Mouse (Mus musculus) erythroblast, embryonic 14.5 days (primary cell): ENCODE data around the gene Grk2. TPM values are rescaled to one million over a fixed set of nuclear protein-coding genes. Genes with fewer than 3 reads are reported as not detected.

Experiments used
- H3K27me3 ChIP-seq: 2 replicates; pipeline ENCODE4 v1.6.1; 2012; ENCODE audit warnings: inconsistent platforms; ENCODE audit not compliant: control insufficient read depth
- H3K36me3 ChIP-seq: 2 replicates; pipeline ENCODE4 v1.6.1; 2012; ENCODE audit warnings: mild to moderate bottlenecking, inconsistent platforms; ENCODE audit not compliant: control insufficient read depth
- H3K4me1 ChIP-seq: 2 replicates; pipeline ENCODE4 v1.6.1; 2012; ENCODE audit warnings: inconsistent platforms; ENCODE audit not compliant: control insufficient read depth
- H3K4me3 ChIP-seq: replicated peaks from 2 replicates; pipeline ENCODE3; 2012; ENCODE audit warnings: moderate library complexity, mild to moderate bottlenecking, inconsistent platforms
- H3K9me3 ChIP-seq: 2 replicates; pipeline ENCODE4 v1.6.1; 2012; ENCODE audit warnings: low read length, inconsistent platforms, mixed read lengths; ENCODE audit not compliant: control insufficient read depth
- GATA1 ChIP-seq: IDR thresholded peaks from 2 replicates; pipeline ENCODE4 v1.6.1; 2012; ENCODE audit warnings: low read length, inconsistent platforms, mixed read lengths
- TAL1 ChIP-seq: IDR thresholded peaks from 3 replicates; pipeline ENCODE4 v1.6.1; 2012; ENCODE audit warnings: low read length, inconsistent platforms, mixed read lengths
- polyA plus RNA-seq: library from polyadenylated mRNA; stranded (reverse); fragments of >175 nt; gene quantifications from 2 replicates; pipeline ENCODE4 v1.2.3, GENCODE M21; 2012

The Grk2 gene
- polyA plus RNA-seq, 1 experiment, result 22.2 TPM

DNA sequence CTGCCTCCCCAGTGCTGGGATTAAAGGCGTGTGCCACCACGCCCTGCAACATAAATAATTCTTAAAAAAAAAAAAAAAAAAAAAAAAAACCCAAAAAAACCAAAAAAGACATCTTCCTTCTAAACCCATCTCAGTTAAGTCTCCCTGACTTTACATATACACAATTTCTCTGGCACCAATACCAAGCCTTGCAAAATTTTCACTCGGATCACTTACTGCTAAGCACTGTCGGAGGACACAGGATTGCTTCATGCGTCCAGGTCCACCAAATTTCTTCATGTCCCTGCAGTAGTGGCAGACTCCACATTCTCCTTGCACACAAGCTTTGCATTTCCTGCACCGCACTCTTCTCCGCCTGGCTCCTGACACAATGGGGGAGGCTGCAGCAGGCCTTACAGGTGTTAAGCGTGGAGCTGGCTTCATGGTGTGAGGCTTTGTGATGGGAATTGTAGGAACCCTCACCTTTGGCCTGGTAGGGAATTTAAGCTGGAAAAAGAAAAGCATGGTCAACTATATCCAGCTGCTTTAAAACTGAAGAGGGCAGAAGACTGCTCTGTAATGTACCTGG is 22.8 kb upstream of the Grk2 start:
- TF ChIP-seq TAL1 (no peak), GATA1 (no peak)
- Histone ChIP-seq H3K27me3 (no peaks in the 10 kb centered on the region), H3K4me1 (peaks cover 21% of the 10 kb centered on the region), H3K9me3 (no peaks in the 10 kb centered on the region), H3K36me3 (peaks cover 86% of the 10 kb centered on the region), H3K4me3 (no peak overlapping the region)

DNA sequence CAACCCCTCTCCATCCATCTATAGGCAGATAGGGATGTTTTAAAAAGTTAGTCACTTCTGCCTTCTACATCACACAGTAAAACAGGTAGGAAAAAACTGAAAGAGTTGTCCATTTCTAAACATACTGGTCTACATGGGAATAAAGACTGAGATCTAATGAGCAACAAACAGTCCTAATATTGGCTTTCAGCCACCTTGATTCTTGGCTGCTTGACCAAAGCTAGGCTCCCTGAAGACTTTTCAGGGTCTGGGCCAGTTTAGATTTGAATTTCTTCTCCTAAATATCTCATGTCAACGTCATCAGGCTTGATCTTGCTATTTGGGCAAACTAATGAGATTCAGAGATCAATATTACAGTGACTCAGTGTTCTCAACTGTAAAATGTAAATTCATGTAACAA is 20.9 kb upstream of the Grk2 start:
- TF ChIP-seq TAL1, result no peak
- TF ChIP-seq GATA1, result no peak
- Histone ChIP-seq H3K36me3 (peaks cover 98% of the 10 kb centered on the region), H3K4me1 (peaks cover 2% of the 10 kb centered on the region)

DNA sequence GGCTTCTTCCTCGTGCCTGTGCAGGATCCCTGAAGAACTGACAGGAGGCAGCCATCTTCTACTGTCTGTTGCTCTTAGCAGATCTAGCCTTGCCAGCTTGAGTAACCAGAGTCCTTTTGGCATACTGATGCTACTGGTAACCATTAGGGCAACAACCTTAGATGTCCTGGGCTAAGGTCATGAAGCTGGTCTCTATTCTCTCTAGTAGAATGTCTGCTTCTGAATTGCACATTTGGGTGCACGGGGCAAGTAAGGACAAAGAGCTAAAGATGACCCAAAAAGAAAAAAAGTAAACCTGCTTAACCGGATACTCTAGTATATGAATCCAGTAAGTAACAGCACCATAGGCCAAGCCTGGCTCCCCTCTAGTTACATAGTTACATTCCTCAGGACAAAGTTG is 20.1 kb upstream of the Grk2 start:
- Histone ChIP-seq H3K36me3 (peaks cover 96% of the 10 kb centered on the region), H3K9me3 (no peaks in the 10 kb centered on the region), H3K27me3 (no peaks in the 10 kb centered on the region), H3K4me3 (no peak overlapping the region), H3K4me1 (no peaks in the 10 kb centered on the region)
- TF ChIP-seq TAL1 (no peak), GATA1 (no peak)

More for the DNA sequence above, 20.9 kb upstream of the Grk2 start:
- Histone ChIP-seq H3K27me3 (no peaks in the 10 kb centered on the region), H3K9me3 (no peaks in the 10 kb centered on the region), H3K4me3 (no peak overlapping the region)

DNA sequence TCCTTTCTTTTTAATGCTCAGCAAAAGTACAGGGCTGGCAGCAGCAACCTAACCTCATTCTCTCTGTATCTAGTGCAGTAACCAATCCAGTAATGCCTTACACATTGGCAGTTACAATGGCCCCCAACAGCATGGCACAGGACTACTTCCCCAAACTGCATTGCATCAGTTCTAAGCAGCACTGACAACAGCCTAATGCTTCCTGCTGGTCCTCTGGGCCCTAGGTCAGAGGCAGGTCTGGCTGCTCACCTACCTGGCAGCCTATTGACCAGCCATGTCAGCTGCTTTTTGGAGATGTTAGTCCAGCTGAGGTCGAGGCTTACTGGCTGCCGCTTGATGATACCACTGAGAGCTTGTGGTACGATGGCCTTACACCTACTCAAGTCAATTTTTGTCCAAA is 16.1 kb upstream of the Grk2 start:
- H3K9me3 ChIP-seq, result no peaks in the 10 kb centered on the region
- no peaks in the 10 kb centered on the region for H3K27me3 ChIP-seq
- H3K4me3 ChIP-seq, result no peak overlapping the region
- H3K36me3 ChIP-seq, result peaks cover 98% of the 10 kb centered on the region
- no peak for TF ChIP-seq TAL1
- TF ChIP-seq GATA1, result no peak
- H3K4me1 ChIP-seq, result peaks cover 7% of the 10 kb centered on the region; the same call in 1 of the 2 replicates

DNA sequence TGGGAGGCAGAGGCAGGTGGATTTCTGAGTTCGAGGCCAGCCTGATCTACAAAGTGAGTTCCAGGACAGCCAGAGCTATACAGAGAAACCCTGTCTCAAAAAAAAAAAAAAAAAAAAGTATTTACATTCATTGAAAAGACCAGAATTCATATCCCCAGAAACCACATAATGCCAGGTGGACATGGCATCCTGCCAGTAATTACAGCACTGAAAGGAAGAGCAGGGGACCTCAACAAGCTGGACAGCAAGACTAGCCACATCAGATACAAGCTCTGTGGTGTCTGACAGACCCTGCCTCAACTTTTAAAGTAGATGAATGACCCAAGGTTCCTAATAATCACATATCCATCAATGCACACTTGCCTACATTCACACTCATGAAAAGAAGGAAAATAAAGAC is 15.6 kb upstream of the Grk2 start:
- no peaks in the 10 kb centered on the region for H3K9me3 ChIP-seq
- H3K4me3 ChIP-seq, result no peak overlapping the region
- H3K27me3 ChIP-seq, result no peaks in the 10 kb centered on the region
- TF ChIP-seq GATA1, result no peak
- TF ChIP-seq TAL1, result no peak
- H3K4me1 ChIP-seq, result peaks cover 7% of the 10 kb centered on the region; the same call in 1 of the 2 replicates
- H3K36me3 ChIP-seq, result peaks cover 98% of the 10 kb centered on the region

DNA sequence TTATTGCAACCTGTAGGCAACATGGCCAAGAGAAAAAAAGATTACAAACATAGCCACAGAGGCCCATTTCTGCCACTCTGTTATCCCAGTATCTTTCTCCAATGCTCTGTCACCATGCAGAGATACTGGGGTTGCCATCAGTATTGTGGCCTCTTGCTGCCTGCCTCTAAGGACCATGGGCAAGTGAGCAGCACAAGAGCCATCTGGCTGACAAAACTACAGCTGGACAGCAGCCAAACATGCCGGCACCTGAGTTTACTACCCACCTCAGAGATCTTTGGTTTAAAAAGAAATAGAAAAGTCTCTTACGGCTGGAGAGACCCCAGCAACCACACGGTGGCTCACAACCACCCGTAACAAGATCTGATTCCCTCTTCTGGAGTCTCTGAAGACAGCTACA is 13.2 kb upstream of the Grk2 start:
- Histone ChIP-seq H3K9me3 (no peaks in the 10 kb centered on the region), H3K4me1 (peaks cover 7% of the 10 kb centered on the region; the same call in 1 of the 2 replicates), H3K36me3 (peaks cover 86% of the 10 kb centered on the region), H3K4me3 (no peak overlapping the region), H3K27me3 (no peaks in the 10 kb centered on the region)
- no peak for TF ChIP-seq GATA1
- no peak for TF ChIP-seq TAL1

DNA sequence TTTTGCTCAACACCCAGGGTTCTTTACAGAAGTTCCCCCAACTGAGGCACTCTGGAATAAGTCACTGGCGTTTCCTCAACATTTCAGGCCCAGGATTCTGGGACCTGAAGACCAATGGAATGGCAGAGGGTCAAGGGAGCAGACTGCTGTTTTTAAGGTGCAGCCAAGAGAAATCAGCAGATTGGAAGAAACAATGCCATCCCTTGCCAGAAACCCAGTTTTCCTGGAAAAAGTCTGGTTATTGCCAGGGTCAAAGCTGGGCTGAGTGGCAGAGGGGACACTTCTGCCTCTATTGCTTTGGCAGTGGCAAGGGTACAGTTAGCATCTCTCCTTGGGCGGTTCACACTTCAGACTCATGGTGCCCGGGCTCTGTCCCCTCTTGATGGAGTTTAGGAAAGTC is 11.2 kb upstream of the Grk2 start:
- no peaks in the 10 kb centered on the region for H3K27me3 ChIP-seq
- no peaks in the 10 kb centered on the region for H3K9me3 ChIP-seq
- no peak overlapping the region for H3K4me3 ChIP-seq
- peaks cover 7% of the 10 kb centered on the region; the same call in 1 of the 2 replicates for H3K4me1 ChIP-seq
- peaks cover 67% of the 10 kb centered on the region for H3K36me3 ChIP-seq
- no peak for TF ChIP-seq TAL1
- TF ChIP-seq GATA1, result no peak

DNA sequence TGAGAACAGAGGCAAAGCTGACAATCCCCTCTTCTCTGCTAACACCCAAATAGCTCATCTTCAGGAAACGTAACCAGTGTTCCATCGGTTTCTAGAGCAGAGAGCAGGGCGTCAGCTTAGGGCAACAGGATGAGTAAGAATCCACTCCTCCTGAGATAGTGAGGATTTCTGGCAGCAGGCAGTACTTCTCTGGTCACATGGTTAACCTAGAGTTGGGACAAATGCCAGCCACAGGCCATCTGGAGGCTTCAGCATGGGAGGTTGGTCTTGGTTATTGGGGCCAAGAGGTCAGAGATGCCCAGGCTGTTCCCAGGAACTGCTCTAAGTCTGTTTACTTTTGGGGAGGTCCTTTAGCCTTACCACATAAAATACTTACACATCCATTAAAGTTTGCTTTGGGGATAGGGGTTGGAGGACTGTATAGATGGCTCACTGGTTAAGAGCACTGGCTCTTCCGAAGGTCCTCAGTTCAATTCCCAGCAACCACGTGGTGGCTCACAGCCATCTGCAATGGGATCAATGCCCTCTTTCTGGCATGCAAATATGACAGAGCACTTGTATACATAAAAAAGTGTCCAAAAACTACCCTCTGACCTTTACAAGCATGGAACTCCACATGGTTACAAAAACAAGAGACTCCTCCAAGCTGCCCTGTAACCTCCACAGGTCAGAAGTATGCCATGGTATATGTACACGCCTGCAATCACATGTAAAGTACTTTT is 9.4 kb upstream of the Grk2 start:
- Histone ChIP-seq H3K27me3 (no peaks in the 10 kb centered on the region), H3K9me3 (no peaks in the 10 kb centered on the region), H3K4me3 (no peak overlapping the region), H3K36me3 (peaks cover 51% of the 10 kb centered on the region), H3K4me1 (peaks cover 7% of the 10 kb centered on the region; the same call in 1 of the 2 replicates)
- no peak for TF ChIP-seq TAL1
- TF ChIP-seq GATA1, result no peak

DNA sequence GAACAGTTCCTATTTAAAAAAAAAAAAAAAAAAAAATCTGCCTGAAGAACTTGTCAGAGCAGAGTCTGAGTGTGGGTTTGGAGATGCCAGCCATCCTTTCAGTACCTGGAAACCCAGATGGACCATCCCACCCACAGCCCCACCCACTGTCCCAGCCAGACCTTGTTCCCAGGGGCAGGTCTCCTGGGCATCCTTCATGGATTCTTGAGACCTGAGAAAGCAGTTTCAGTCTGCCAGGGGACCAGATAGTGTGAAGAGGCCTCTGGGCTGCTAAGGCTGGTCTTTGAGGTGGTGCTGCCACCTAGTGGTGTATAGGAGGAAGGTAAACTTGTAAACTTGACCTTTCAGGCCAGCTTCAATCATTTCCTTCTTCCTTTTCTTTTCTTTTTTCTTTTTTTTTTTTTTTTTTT is 3.8 kb upstream of the Grk2 start:
- Histone ChIP-seq H3K9me3 (no peaks in the 10 kb centered on the region), H3K4me3 (no peak overlapping the region), H3K27me3 (peaks cover 10% of the 10 kb centered on the region), H3K36me3 (peaks cover 2% of the 10 kb centered on the region), H3K4me1 (peaks cover 19% of the 10 kb centered on the region)
- TF ChIP-seq GATA1 (no peak), TAL1 (no peak)
